ENCODE assay signal across 18 mouse cellular contexts in genomic region chr6:118934243-118934902, GRCm38 (mm10).
DNase-seq lines count a peak whose midpoint lies in the region; ATAC-seq and TF ChIP-seq lines count a peak whose summit lies in the region.
"Had no signal": no experiment of that assay in that cellular context is flagged by ENCODE, and none has a peak within 500 bp of the region (broad histone marks: within the 10 kb centered on the region; RNA-seq: fewer than 3 reads in every experiment).

No protein-coding gene starts in this region.

- ATAC-seq in heart, embryonic 16.5 days (replicated peaks; ENCODE audit: extremely low read depth, insufficient read depth, low FRiP score), result 0 out of 2 replicates have a peak, but pooled peaks have one; percentile 25
- no peak; the same call in 1 of the 2 replicates for ATAC-seq in kidney, embryonic 14.5 days (ENCODE audit: low FRiP score, low TSS enrichment)
- no peak for ATAC-seq in midbrain, postnatal 0 days (ENCODE audit: low FRiP score)
- ATAC-seq: forebrain, postnatal 0 days; inflammation-experienced regulatory T-cells, adult 6 months; liver, embryonic 12.5 days had no signal

- H3K9me3 ChIP-seq in heart, embryonic 16.5 days (replicated peaks; ENCODE audit: control insufficient read depth, low read length), result no peaks in the 10 kb centered on the region
- H3K9me3 ChIP-seq in limb, embryonic 10.5 days (replicated peaks), result no peaks in the 10 kb centered on the region
- H3K9me3 ChIP-seq in kidney, embryonic 14.5 days (ENCODE audit: control insufficient read depth, low read length), result no peaks in the 10 kb centered on the region
- H3K9me3 ChIP-seq in midbrain, postnatal 0 days (ENCODE audit: low read length), result no peaks in the 10 kb centered on the region
- H3K9me3 ChIP-seq: liver, embryonic 12.5 days; neural tube, embryonic 12.5 days had no signal

- H3K27ac ChIP-seq in heart, embryonic 16.5 days (ENCODE audit: low read length), result no peak overlapping the region
- peak overlapping the region; percentile 44; the same call in 1 of the 2 replicates for H3K27ac ChIP-seq in limb, embryonic 10.5 days
- no peak overlapping the region for H3K27ac ChIP-seq in kidney, embryonic 14.5 days (ENCODE audit: low read depth, low read length)
- no peak overlapping the region for H3K27ac ChIP-seq in midbrain, postnatal 0 days (ENCODE audit: low read depth, low read length)
- H3K27ac ChIP-seq: kidney, postnatal 0 days; liver, embryonic 12.5 days; neural tube, embryonic 12.5 days had no signal

- TF ChIP-seq CTCF in midbrain, postnatal 0 days (IDR thresholded peaks at IDR 0.05), result no peak

- H3K4me1 ChIP-seq in heart, embryonic 16.5 days (ENCODE audit: control insufficient read depth, insufficient read depth, low read length), result peaks cover 33% of the 10 kb centered on the region
- H3K4me1 ChIP-seq in limb, embryonic 10.5 days, result peaks cover 93% of the 10 kb centered on the region
- H3K4me1 ChIP-seq in kidney, embryonic 14.5 days (ENCODE audit: control insufficient read depth, insufficient read depth, low read length), result no peaks in the 10 kb centered on the region
- H3K4me1 ChIP-seq in midbrain, postnatal 0 days (ENCODE audit: insufficient read depth, low read length), result no peaks in the 10 kb centered on the region
- H3K4me1 ChIP-seq: liver, embryonic 12.5 days had no signal

- no peak overlapping the region for H3K4me2 ChIP-seq in heart, embryonic 16.5 days (ENCODE audit: low read depth, low read length)
- H3K4me2 ChIP-seq in kidney, embryonic 14.5 days (replicated peaks; ENCODE audit: low read depth, low read length), result no peak overlapping the region
- H3K4me2 ChIP-seq in midbrain, postnatal 0 days (ENCODE audit: low read depth, low read length, poor library complexity, severe bottlenecking), result no peak overlapping the region
- H3K4me2 ChIP-seq: liver, embryonic 12.5 days; neural tube, embryonic 12.5 days had no signal

- no peak for DNase-seq in heart, postnatal 36 days
- no peak for DNase-seq in limb, embryonic 10.5 days (ENCODE audit: low spot score)
- peak; percentile 72 for DNase-seq in lung, postnatal 10 days
- DNase-seq in thymus, postnatal 14 days, result peak; percentile 78
- DNase-seq in embryo, embryonic 11 days, result no peak
- DNase-seq in midbrain, postnatal 0 days (ENCODE audit: low spot score), result no peak
- DNase-seq: adrenal gland, postnatal 14 days; cerebellum, adult 9-10 months; forebrain, postnatal 0 days; gastrocnemius, postnatal 14 days; layer of hippocampus, adult 9-11 months had no signal

- no peaks in the 10 kb centered on the region for H3K27me3 ChIP-seq in heart, embryonic 16.5 days (ENCODE audit: control insufficient read depth, insufficient read depth, low read length)
- H3K27me3 ChIP-seq in limb, embryonic 10.5 days (ENCODE audit: low read depth, poor library complexity, severe bottlenecking), result no peaks in the 10 kb centered on the region
- no peaks in the 10 kb centered on the region for H3K27me3 ChIP-seq in kidney, embryonic 14.5 days (ENCODE audit: control insufficient read depth, insufficient read depth, low read length)
- H3K27me3 ChIP-seq in midbrain, postnatal 0 days (ENCODE audit: insufficient read depth, low read length), result no peaks in the 10 kb centered on the region
- H3K27me3 ChIP-seq: neural tube, embryonic 12.5 days had no signal

- intact Hi-C loops in heart, postnatal 36 days (cut with DNase I), result no loop called here

- no peak overlapping the region for H3K9ac ChIP-seq in heart, embryonic 16.5 days (ENCODE audit: low read length)
- no peak overlapping the region for H3K9ac ChIP-seq in kidney, embryonic 14.5 days (ENCODE audit: low read depth, low read length)
- H3K9ac ChIP-seq in midbrain, postnatal 0 days (replicated peaks; ENCODE audit: low read length, poor library complexity, severe bottlenecking), result no peak overlapping the region
- H3K9ac ChIP-seq: forebrain, postnatal 0 days; liver, embryonic 12.5 days; neural tube, embryonic 12.5 days had no signal

- H3K4me3 ChIP-seq in heart, embryonic 16.5 days (ENCODE audit: low read length), result no peak overlapping the region
- no peak overlapping the region for H3K4me3 ChIP-seq in limb, embryonic 10.5 days
- H3K4me3 ChIP-seq in kidney, embryonic 14.5 days (ENCODE audit: low read length), result no peak overlapping the region
- H3K4me3 ChIP-seq in midbrain, postnatal 0 days (ENCODE audit: low read depth, low read length), result no peak overlapping the region
- H3K4me3 ChIP-seq: erythroblast, embryonic 14.5 days; liver, embryonic 12.5 days; neural tube, embryonic 12.5 days had no signal

- H3K36me3 ChIP-seq in heart, embryonic 16.5 days (ENCODE audit: control insufficient read depth, insufficient read depth), result no peaks in the 10 kb centered on the region
- no peaks in the 10 kb centered on the region for H3K36me3 ChIP-seq in limb, embryonic 10.5 days
- H3K36me3 ChIP-seq in kidney, embryonic 14.5 days (ENCODE audit: control insufficient read depth, insufficient read depth, low read length), result no peaks in the 10 kb centered on the region
- no peaks in the 10 kb centered on the region for H3K36me3 ChIP-seq in midbrain, postnatal 0 days (ENCODE audit: insufficient read depth, low read length)
- H3K36me3 ChIP-seq: liver, embryonic 12.5 days; neural tube, embryonic 12.5 days had no signal

- 59% methylated on average over 9 of the region's 9 CpGs for WGBS in heart, embryonic 16.5 days
- 76% methylated on average over 9 of the region's 9 CpGs for WGBS in limb, embryonic 10.5 days
- WGBS in kidney, embryonic 14.5 days, result 66% methylated on average over 9 of the region's 9 CpGs
- 72% methylated on average over 9 of the region's 9 CpGs for WGBS in midbrain, postnatal 0 days

Comparison
In these comparisons a context has a peak if more than half of its experiments do, and no peak if none do; other contexts are left out.
1. DNase-seq: peak in lung, postnatal 10 days (single experiment) and thymus, postnatal 14 days (single experiment); none in heart, postnatal 36 days (0 of 2), limb, embryonic 10.5 days (single experiment), embryo, embryonic 11 days (single experiment) and midbrain, postnatal 0 days (single experiment).